Mouse (Mus musculus) liver, adult 2 months (tissue): ENCODE measurements around the gene Icos.

Experiments
- CTCF ChIP-seq: fragments of 200-500 bp; IDR thresholded peaks from 2 replicates; pipeline ENCODE4 v1.5.1; 2011; ENCODE audit warnings: low read depth, low read length, control low read depth
- POLR2A ChIP-seq: fragments of 200-500 bp; IDR thresholded peaks from 2 replicates; pipeline ENCODE4 v1.6.1; 2011; ENCODE audit warnings: low read length, control low read depth; ENCODE audit not compliant: insufficient read depth; ENCODE audit errors: extremely low read depth

- TF ChIP-seq CTCF (no peak; the same call in 1 of the 2 replicates), POLR2A (no peak)
Measured at GRCm38 (mm10) chr1:60958287-60958686, 19.4 kb upstream of the Icos start.
